Mouse (Mus musculus) heart, embryonic 13.5 days (tissue): ENCODE measurements around the gene Setd1b. TPM values are rescaled to one million over a fixed set of nuclear protein-coding genes. Genes with fewer than 3 reads are reported as not detected.
A peak's percentile ranks its signal among the peaks of the same experiment; 100 is the strongest.

Experiments used
- ATAC-seq: fragments of 200-750 bp; cut with Nextera tagmentation; 2 replicates; pipeline ENCODE4 v1.8.0; 2017; ENCODE audit warnings: moderate TSS enrichment; ENCODE audit not compliant: insufficient number of reproducible peaks, low FRiP score, low TSS enrichment; ENCODE audit errors: extremely low read depth
- H3K27ac ChIP-seq: fragments of 300-500 bp; sonication (generic); replicated peaks from 2 replicates; pipeline ENCODE4 v1.5.1; 2015; ENCODE audit warnings: moderate library complexity, mild to moderate bottlenecking, inconsistent platforms
- H3K27me3 ChIP-seq: fragments of 300-500 bp; sonication (generic); replicated peaks from 2 replicates; pipeline ENCODE4 v1.6.1; 2015; ENCODE audit warnings: mild to moderate bottlenecking, inconsistent platforms
- H3K36me3 ChIP-seq: fragments of 300-500 bp; sonication (generic); 2 replicates; pipeline ENCODE4 v1.6.1; 2015; ENCODE audit warnings: mild to moderate bottlenecking, inconsistent platforms
- H3K4me1 ChIP-seq: fragments of 300-500 bp; sonication (generic); 2 replicates; pipeline ENCODE4 v1.6.1; 2015; ENCODE audit warnings: inconsistent platforms
- H3K4me2 ChIP-seq: fragments of 300-500 bp; sonication (generic); 2 replicates; pipeline ENCODE4 v1.6.1; 2015; ENCODE audit warnings: inconsistent platforms, mild to moderate bottlenecking, moderate library complexity
- H3K4me3 ChIP-seq: fragments of 300-500 bp; sonication (generic); 2 replicates; pipeline ENCODE4 v1.5.1; 2015; ENCODE audit warnings: moderate library complexity, mild to moderate bottlenecking, inconsistent platforms
- H3K9ac ChIP-seq: fragments of 300-500 bp; sonication (generic); 2 replicates; pipeline ENCODE4 v1.6.1; 2015; ENCODE audit warnings: inconsistent platforms, mild to moderate bottlenecking, moderate library complexity
- H3K9me3 ChIP-seq: fragments of 300-500 bp; sonication (generic); 2 replicates; pipeline ENCODE4 v1.6.1; 2016; ENCODE audit warnings: inconsistent platforms
- WGBS: fragments of 180-500 bp; shearing (Covaris S2); methylation state at CpG from one replicate; pipeline ENCODE4 v1.1.7; 2015; ENCODE audit warnings: mixed read lengths; 5-methylcytosine and 5-hydroxymethylcytosine counted together
- polyA plus RNA-seq: library from polyadenylated mRNA; unstranded; fragments of >200 nt; fragmentation: Nextera tagmentation; extraction: Ambion mirVana; gene quantifications from 2 replicates; pipeline ENCODE4 v1.2.1, GENCODE M21; 2015

The Setd1b gene
- polyA plus RNA-seq, 1 experiment from 2014 or later = 6.2 TPM

- no peak within 1 kb of the TSS for H3K4me2 ChIP-seq
- peaks cover 11% of the 10 kb centered on the region for H3K4me1 ChIP-seq
- H3K9ac ChIP-seq = no peak within 1 kb of the TSS
- 71% methylated on average over 5 of the region's 5 CpGs for WGBS
- no peaks in the 10 kb centered on the region for H3K9me3 ChIP-seq
- no peak within 1 kb of the TSS for H3K27ac ChIP-seq
- H3K27me3 ChIP-seq = no peaks in the 10 kb centered on the region
- H3K4me3 ChIP-seq = no peak within 1 kb of the TSS
- peaks cover 33% of the 10 kb centered on the region for H3K36me3 ChIP-seq
- ATAC-seq = no peak
These were observed 27.3 kb downstream of the Setd1b start, which contains the start of gene Psmd9 for GRCm38 (mm10) chr5:123169284-123169683. Psmd9 (plus strand) TSS chr5:123169413.

DNA sequence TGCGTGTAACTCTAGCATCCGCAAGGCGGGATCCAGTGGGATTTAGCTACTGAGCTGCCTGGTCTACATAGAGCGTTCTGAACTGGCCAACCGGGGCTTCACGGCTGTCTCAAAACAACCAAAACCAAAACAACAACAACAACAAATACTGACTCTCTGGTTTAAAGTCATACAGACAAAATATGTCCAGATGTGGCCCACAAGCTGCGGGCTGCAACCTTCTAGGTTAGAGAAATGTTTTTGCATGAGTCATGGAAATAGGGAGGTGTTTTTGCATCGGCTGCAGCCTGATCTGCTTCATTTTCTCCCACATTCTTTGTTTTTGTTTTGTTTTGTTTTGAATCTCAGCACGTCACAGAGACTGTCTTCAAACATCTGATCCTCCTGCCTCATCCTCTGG is 28.4 kb downstream of the Setd1b start:
- Histone ChIP-seq H3K36me3 (peaks cover 28% of the 10 kb centered on the region), H3K9ac (no peak overlapping the region), H3K4me1 (peaks cover 11% of the 10 kb centered on the region), H3K9me3 (no peaks in the 10 kb centered on the region), H3K4me3 (no peak overlapping the region), H3K27ac (no peak overlapping the region), H3K27me3 (no peaks in the 10 kb centered on the region), H3K4me2 (no peak overlapping the region)
- WGBS = 79% methylated on average over 9 of the region's 9 CpGs
- ATAC-seq = no peak

DNA sequence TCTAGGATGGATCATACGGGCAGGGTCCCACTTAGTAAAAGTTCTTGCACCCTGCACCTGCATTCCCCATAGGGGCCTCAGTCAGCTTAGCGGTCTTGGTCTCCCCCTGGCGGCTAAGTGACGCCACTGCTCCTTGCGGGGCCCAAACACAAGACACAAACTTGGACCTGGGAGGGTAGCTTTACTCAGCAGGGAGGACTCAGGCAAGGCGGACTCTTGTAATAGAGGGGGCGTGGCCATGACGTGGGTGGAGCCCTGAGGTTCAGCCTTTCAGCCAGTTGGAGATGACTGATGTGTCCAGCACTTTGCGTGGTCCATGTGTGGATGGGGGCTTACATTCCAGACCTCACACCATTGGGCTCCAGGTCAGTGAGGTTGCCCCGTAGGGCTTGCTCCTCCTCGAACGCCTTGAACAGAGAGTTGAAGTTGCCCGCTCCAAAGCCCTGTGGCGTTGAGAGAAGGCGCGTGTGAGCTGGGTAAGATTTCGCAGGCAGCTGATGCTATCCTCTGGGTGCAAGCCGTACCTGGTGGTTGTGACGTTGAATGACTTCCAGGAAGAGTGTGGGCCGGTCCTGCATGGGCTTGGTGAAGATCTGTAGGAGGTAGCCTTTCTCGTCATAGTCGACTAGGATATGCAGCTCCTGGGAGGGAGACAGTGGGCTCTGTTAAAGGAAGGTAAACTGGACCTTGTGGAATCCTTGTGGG is 29.8 kb downstream of the Setd1b start:
- Histone ChIP-seq H3K36me3 (peaks cover 13% of the 10 kb centered on the region), H3K9ac (peak overlapping the region; percentile 33; the same call in 1 of the 2 replicates), H3K27ac (no peak overlapping the region), H3K4me3 (peak overlapping the region; percentile 35), H3K4me2 (peak overlapping the region; percentile 62), H3K9me3 (no peaks in the 10 kb centered on the region), H3K4me1 (peaks cover 11% of the 10 kb centered on the region), H3K27me3 (no peaks in the 10 kb centered on the region)
- ATAC-seq = peak; percentile 49; the same call in 1 of the 2 replicates
- WGBS = 13% methylated on average over 22 of the region's 22 CpGs

GRCm38 (mm10) chr5:123178792-123179191 is 36.8 kb downstream of the Setd1b start:
- Histone ChIP-seq H3K4me3 (no peak overlapping the region), H3K27ac (no peak overlapping the region), H3K9ac (no peak overlapping the region), H3K4me2 (no peak overlapping the region), H3K9me3 (no peaks in the 10 kb centered on the region), H3K36me3 (no peaks in the 10 kb centered on the region), H3K4me1 (no peaks in the 10 kb centered on the region), H3K27me3 (0 out of 2 replicates have a peak, but pooled peaks cover 4% of the 10 kb centered on the region)
- 76% methylated on average over 5 of the region's 5 CpGs for WGBS
- ATAC-seq = no peak

DNA sequence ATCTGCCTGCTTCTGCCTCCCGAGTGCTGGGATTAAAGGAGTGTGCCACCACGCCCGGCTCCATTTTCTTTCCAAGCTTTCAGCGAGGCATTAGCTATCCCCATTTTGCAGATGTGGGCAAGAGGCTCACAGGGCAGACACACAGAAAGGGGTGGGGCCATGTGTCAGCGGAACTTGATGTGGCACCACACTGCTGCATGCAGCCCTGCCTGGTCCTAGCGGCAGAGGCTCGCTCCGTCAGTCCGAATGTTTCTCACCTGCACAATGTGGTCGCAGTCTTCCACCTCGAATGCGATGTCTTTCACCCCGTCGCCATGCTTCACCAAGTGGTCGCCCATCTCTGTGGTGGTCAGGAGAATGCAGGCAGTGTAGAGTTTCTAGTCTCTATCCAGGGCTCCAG is 38.4 kb downstream of the Setd1b start:
- Histone ChIP-seq H3K4me2 (no peak overlapping the region), H3K4me3 (no peak overlapping the region), H3K36me3 (no peaks in the 10 kb centered on the region), H3K27me3 (0 out of 2 replicates have a peak, but pooled peaks cover 4% of the 10 kb centered on the region), H3K9ac (no peak overlapping the region), H3K27ac (no peak overlapping the region), H3K9me3 (no peaks in the 10 kb centered on the region), H3K4me1 (no peaks in the 10 kb centered on the region)
- no peak for ATAC-seq
- 89% methylated on average over 15 of the region's 15 CpGs for WGBS

GRCm38 (mm10) chr5:123181536-123181935 is 39.5 kb downstream of the Setd1b start:
- Histone ChIP-seq H3K27ac (no peak overlapping the region), H3K36me3 (no peaks in the 10 kb centered on the region), H3K4me1 (peaks cover 9% of the 10 kb centered on the region), H3K4me2 (no peak overlapping the region), H3K9me3 (no peaks in the 10 kb centered on the region), H3K4me3 (no peak overlapping the region), H3K9ac (no peak overlapping the region), H3K27me3 (0 out of 2 replicates have a peak, but pooled peaks cover 4% of the 10 kb centered on the region)
- WGBS = 79% methylated on average over 6 of the region's 6 CpGs
- no peak for ATAC-seq

DNA sequence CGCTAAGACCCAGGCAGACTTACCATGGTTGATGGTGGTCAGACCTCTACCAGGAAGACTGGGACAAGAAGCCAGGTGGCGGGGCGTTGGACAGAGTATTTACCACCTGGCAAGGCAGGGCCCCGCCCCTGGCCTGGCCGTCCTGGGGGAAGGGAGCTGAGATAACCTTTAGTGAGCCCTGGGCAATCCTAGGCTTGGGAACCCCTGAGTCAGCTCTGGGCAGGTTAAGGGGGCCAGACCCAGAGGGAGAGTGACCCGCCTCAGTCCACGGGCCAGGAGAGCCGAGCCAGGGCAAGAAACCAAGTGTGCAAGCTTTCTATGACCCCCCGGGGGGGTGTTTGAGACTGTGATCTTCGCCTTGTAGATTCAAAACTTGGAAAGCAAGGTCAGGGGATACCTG is 40.7 kb downstream of the Setd1b start, which contains the start of gene Hpd:
TSS of gene Hpd (minus strand) at position 77 of the 400 bp plus-strand sequence.
- Histone ChIP-seq H3K9ac (no peak within 1 kb of the TSS), H3K4me2 (no peak within 1 kb of the TSS), H3K27me3 (0 out of 2 replicates have a peak, but pooled peaks cover 4% of the 10 kb centered on the region), H3K4me3 (no peak within 1 kb of the TSS), H3K27ac (no peak within 1 kb of the TSS), H3K36me3 (no peaks in the 10 kb centered on the region), H3K9me3 (no peaks in the 10 kb centered on the region), H3K4me1 (peaks cover 9% of the 10 kb centered on the region)
- 69% methylated on average over 10 of the region's 10 CpGs for WGBS
- no peak for ATAC-seq

DNA sequence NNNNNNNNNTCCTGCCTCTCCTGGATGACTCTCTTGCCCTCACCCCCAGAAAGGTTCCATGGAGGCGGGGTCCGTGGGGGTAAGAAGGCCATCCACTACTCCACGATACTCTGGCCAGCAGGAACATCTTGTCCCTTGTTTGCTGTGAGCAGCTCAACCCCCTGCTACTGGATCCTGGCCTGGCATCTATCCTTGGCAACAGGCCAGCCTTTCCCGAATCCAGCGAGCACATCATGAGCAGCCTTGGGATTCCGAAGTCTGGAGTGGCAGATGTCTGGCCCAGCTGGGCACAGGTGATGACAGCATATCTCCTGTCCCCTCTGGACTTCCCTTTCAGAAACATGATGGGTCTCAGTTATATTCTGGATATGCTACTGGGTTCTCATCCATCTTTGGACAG is 44.0 kb downstream of the Setd1b start:
- Histone ChIP-seq H3K27me3 (0 out of 2 replicates have a peak, but pooled peaks cover 4% of the 10 kb centered on the region), H3K9me3 (0 out of 2 replicates have a peak, but pooled peaks cover 2% of the 10 kb centered on the region), H3K9ac (no peak overlapping the region), H3K4me1 (peaks cover 9% of the 10 kb centered on the region), H3K27ac (no peak overlapping the region), H3K4me2 (no peak overlapping the region), H3K36me3 (no peaks in the 10 kb centered on the region), H3K4me3 (no peak overlapping the region)
- ATAC-seq = no peak
- 45% methylated on average over 6 of the region's 6 CpGs for WGBS

GRCm38 (mm10) chr5:123187306-123187705 is 45.3 kb downstream of the Setd1b start:
- Histone ChIP-seq H3K9ac (no peak overlapping the region), H3K4me1 (peaks cover 9% of the 10 kb centered on the region), H3K4me3 (no peak overlapping the region), H3K9me3 (0 out of 2 replicates have a peak, but pooled peaks cover 5% of the 10 kb centered on the region), H3K36me3 (no peaks in the 10 kb centered on the region), H3K27ac (no peak overlapping the region), H3K4me2 (no peak overlapping the region), H3K27me3 (peaks cover 4% of the 10 kb centered on the region; the same call in 1 of the 2 replicates)
- WGBS = 80% methylated on average over 3 of the region's 3 CpGs
- no peak for ATAC-seq

DNA sequence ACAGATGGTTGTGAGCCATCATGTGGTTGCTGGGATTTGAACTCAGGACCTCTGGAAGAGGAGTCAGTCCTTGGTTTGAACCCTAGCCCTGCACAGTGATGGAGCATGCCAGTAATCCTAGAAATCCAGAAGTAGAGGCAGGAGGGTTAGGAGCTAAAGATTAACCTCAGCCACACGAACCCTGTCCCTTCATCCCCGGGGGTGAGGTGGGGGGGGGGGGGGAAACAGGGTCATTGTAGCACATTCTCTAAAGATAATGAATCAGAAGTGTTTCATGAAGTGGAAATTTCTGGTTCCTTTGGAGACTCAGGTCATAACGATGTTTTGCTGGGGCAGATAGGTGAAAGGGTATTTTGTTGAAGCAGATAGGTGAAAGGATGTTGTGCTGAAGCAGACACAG is 48.9 kb downstream of the Setd1b start:
- Histone ChIP-seq H3K9me3 (0 out of 2 replicates have a peak, but pooled peaks cover 5% of the 10 kb centered on the region), H3K27me3 (no peaks in the 10 kb centered on the region; the same call in 1 of the 2 replicates), H3K4me1 (peaks cover 6% of the 10 kb centered on the region), H3K36me3 (no peaks in the 10 kb centered on the region), H3K4me2 (no peak overlapping the region), H3K9ac (no peak overlapping the region), H3K4me3 (no peak overlapping the region), H3K27ac (no peak overlapping the region)
- ATAC-seq = no peak
- WGBS = 65% methylated on average over 3 of the region's 3 CpGs

DNA sequence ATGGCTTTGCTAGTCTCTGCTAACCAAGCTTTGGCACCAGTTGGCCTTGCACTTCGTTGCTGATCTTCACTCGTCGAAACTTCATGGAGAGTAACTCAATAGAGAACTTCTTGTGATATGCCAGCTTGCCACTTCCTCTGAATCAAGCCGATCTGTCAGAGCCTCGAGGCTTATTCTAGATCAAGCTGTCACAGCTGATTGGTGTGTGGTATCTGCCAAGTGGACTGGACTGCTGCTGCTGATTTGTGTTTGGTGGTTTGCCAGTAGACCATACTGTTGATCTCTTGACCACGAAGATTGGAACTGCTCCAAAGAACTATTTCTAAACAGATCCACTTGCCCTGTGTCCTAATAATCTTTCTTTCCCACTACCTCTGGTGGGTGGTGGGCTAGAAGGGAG is 49.4 kb downstream of the Setd1b start:
- H3K36me3 ChIP-seq = no peaks in the 10 kb centered on the region
- H3K4me3 ChIP-seq = no peak overlapping the region
- no peaks in the 10 kb centered on the region; the same call in 1 of the 2 replicates for H3K27me3 ChIP-seq
- H3K4me2 ChIP-seq = no peak overlapping the region
- no peak overlapping the region for H3K27ac ChIP-seq
- no peak for ATAC-seq
- no peak overlapping the region for H3K9ac ChIP-seq
- 0 out of 2 replicates have a peak, but pooled peaks cover 5% of the 10 kb centered on the region for H3K9me3 ChIP-seq
- peaks cover under 1% of the 10 kb centered on the region for H3K4me1 ChIP-seq
- WGBS = 54% methylated on average over 6 of the region's 6 CpGs
